Mouse (Mus musculus) thymus, postnatal 0 days (tissue): ENCODE data around the gene Fam171b. TPM values are rescaled to one million over a fixed set of nuclear protein-coding genes. Genes with fewer than 3 reads are reported as not detected.

ENCODE experiments used
- DNase-seq: peaks from one replicate; pipeline ENCODE4 v3.0.0-alpha.2; 2015; ENCODE audit warnings: low spot score
- polyA plus RNA-seq: library from polyadenylated mRNA; unstranded; fragments of >200 nt; fragmentation: Nextera tagmentation; extraction: Ambion mirVana; gene quantifications from 2 replicates; pipeline ENCODE4 v1.2.1, GENCODE M21; 2015

Fam171b gene
- 0.60 and 0.94 TPM in 2 replicates for polyA plus RNA-seq

- DNase-seq = peak; percentile 40
Observed at GRCm38 (mm10) chr2:83812483-83813272, at the start of gene Fam171b. TSS of gene Fam171b (plus strand) at chr2:83812636.

GRCm38 (mm10) chr2:83766058-83766457, 46.4 kb upstream of the Fam171b start:
- no peak for DNase-seq

GRCm38 (mm10) chr2:83766878-83767277, 45.6 kb upstream of the Fam171b start:
- DNase-seq = no peak

GRCm38 (mm10) chr2:83768311-83769047, 44.0 kb upstream of the Fam171b start:
- no peak for DNase-seq

- peak; percentile 56 for DNase-seq
Observed at GRCm38 (mm10) chr2:83771155-83771812, 41.2 kb upstream of the Fam171b start.

GRCm38 (mm10) chr2:83791330-83792073, 20.9 kb upstream of the Fam171b start:
- DNase-seq = no peak

GRCm38 (mm10) chr2:83792102-83792501, 20.3 kb upstream of the Fam171b start:
- no peak for DNase-seq

GRCm38 (mm10) chr2:83795766-83796165, 16.7 kb upstream of the Fam171b start:
- no peak for DNase-seq

GRCm38 (mm10) chr2:83797902-83798497, 14.4 kb upstream of the Fam171b start:
- no peak for DNase-seq

- DNase-seq = no peak
Observed at GRCm38 (mm10) chr2:83813273-83813892, 947 bp downstream of the Fam171b start.

GRCm38 (mm10) chr2:83814009-83814408, 1.6 kb downstream of the Fam171b start:
- DNase-seq = no peak

GRCm38 (mm10) chr2:83816147-83816546, 3.7 kb downstream of the Fam171b start:
- no peak for DNase-seq

- DNase-seq = no peak
Observed at GRCm38 (mm10) chr2:83825161-83825560, 12.7 kb downstream of the Fam171b start.

GRCm38 (mm10) chr2:83828895-83829539, 16.6 kb downstream of the Fam171b start:
- DNase-seq = no peak

GRCm38 (mm10) chr2:83832903-83833302, 20.5 kb downstream of the Fam171b start:
- no peak for DNase-seq

GRCm38 (mm10) chr2:83835313-83836070, 23.1 kb downstream of the Fam171b start:
- DNase-seq = no peak

GRCm38 (mm10) chr2:83848495-83848894, 36.1 kb downstream of the Fam171b start:
- no peak for DNase-seq

GRCm38 (mm10) chr2:83853423-83853822, 41.0 kb downstream of the Fam171b start:
- DNase-seq = no peak

- no peak for DNase-seq
Observed at GRCm38 (mm10) chr2:83856236-83856635, 43.8 kb downstream of the Fam171b start.
